Mouse (Mus musculus): ENCODE measurements around the gene Gpn3.

- TF ChIP-seq PAX5 (IDR thresholded peaks at IDR 0.05; ENCODE audit: low read length) (no peak), ETS1 (conservative IDR thresholded peaks at IDR 0.05; ENCODE audit: low read depth, low read length) (no peak), POLR2A (IDR thresholded peaks at IDR 0.05; ENCODE audit: low read depth, low read length) (no peak), SIN3A (IDR thresholded peaks at IDR 0.05; ENCODE audit: low read length) (no peak), USF1 (IDR thresholded peaks at IDR 0.05; ENCODE audit: low read depth, low read length) (no peak), MAX (IDR thresholded peaks at IDR 0.05; ENCODE audit: low read length) (no peak), BHLHE40 (IDR thresholded peaks at IDR 0.05; ENCODE audit: low read depth, low read length) (no peak), EP300 (IDR thresholded peaks at IDR 0.05; ENCODE audit: low read length) (no peak), POLR2AphosphoS2 (IDR thresholded peaks at IDR 0.05; ENCODE audit: low read depth, low read length) (no peak), CTCF (conservative IDR thresholded peaks at IDR 0.05 in 1 of 2, IDR thresholded peaks at IDR 0.05 in 1 of 2; ENCODE audit: low read depth in 2 of 2, low read length in 2 of 2) (peak; percentile 79 to 88), ELF1 (IDR thresholded peaks at IDR 0.05; ENCODE audit: low read depth, low read length) (no peak), IRF4 (IDR thresholded peaks at IDR 0.05; ENCODE audit: low read depth, low read length) (no peak), GABPA (IDR thresholded peaks at IDR 0.05; ENCODE audit: insufficient replicate concordance, low read depth, low read length) (no peak)
Measured at GRCm38 (mm10) chr5:122401303-122401640, 29.6 kb downstream of the Gpn3 start.
